Mouse (Mus musculus): ENCODE data around the gene Catsperz.

Gene Catsperz

GRCm38 (mm10) chr19:6922901-6923735 is 2.1 kb downstream of the Catsperz start:
- no peak for DNase-seq

GRCm38 (mm10) chr19:6921647-6922567 is 3.3 kb downstream of the Catsperz start, which contains the start of gene Esrra:
Esrra (minus strand) TSS chr19:6921813.
- peak; percentile 100 for DNase-seq

DNA sequence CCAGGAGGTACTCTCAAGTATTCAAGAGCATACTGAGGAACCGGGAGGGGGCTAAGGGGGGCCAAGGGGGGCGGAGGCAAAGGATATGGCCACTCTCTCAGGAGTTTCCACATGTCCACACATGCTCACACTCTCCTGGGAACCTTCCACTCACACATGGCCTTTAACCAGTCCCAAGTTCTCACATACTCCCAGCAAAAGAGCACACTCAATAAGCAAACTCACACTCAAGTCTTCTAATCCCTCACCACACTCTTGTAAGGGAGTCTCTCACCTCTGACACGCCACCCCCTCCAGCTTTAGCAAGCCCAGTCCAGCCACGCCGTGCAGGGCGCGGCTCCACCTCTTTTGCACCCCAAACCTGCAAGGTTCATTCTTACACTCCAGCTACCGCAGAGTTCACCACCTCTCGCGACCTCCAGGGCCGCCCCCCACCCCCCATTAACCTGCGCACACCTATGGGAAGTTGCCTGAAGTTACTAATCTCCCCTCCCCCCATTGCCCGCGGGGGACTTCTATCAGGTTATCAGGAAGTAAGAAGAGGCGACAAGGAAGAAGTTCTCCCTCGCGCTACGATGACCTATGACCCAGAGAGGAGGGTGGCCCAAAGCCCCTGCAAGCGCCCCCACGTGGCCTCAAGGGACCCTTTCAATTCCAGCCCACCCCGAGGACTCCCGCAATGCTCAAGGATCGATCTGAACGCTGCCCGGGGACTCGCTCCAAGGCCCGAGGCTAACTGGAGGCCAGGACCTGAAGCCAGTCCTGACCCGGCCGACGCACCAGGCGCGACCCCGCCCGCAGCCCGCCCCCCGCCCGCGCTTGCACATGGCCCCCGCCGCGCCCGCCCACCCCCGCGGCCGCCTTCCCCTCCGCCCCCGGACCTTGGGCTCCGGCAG is 4.2 kb downstream of the Catsperz start:
- peak in 1 of 2 experiments; percentile 64 for DNase-seq

GRCm38 (mm10) chr19:6919876-6920740 is 5.1 kb downstream of the Catsperz start:
- peak; percentile 68 to 80 for DNase-seq

DNA sequence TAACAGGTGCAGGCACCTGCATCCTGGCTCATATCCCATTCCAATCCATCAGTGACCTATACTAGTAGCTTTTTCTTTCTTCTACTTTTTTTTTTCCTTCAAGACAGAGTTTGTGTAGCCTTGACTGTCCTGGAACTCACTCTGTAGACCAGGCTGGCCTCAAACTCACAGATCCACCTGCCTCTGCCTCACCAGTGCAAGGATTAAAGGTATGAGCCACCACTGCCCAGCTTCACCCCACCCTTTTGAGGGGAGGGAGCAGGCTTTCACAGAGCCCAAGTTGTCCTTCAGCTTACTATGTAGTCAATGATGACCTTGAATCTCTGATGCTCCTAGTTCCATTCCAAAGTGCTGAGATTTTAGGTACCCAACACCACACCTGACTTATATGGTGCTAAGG is 5.7 kb downstream of the Catsperz start:
- no peak for DNase-seq

DNA sequence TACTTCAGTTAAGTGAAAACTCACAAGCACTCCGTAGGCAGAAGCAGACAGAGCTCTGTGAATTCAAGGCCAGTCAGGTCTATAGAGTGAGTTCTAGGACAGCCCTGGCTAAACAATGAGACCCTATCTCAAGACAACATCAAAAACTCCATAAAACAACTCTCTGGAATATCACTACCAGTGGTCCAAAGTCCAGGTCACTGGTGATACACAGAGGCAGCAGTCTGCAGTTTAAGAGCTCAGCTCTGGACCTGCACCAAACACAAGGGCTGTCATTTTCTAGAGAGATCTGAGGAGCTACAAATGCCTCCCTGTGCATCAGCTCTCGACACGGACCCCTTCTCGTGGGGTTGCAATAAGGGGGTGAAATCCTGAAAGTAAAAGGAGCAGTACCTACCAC is 6.9 kb downstream of the Catsperz start:
- no peak for DNase-seq

GRCm38 (mm10) chr19:6916496-6916895 is 8.7 kb downstream of the Catsperz start:
- no peak for DNase-seq

GRCm38 (mm10) chr19:6915276-6915675 is 9.9 kb downstream of the Catsperz start:
- DNase-seq: no peak

DNA sequence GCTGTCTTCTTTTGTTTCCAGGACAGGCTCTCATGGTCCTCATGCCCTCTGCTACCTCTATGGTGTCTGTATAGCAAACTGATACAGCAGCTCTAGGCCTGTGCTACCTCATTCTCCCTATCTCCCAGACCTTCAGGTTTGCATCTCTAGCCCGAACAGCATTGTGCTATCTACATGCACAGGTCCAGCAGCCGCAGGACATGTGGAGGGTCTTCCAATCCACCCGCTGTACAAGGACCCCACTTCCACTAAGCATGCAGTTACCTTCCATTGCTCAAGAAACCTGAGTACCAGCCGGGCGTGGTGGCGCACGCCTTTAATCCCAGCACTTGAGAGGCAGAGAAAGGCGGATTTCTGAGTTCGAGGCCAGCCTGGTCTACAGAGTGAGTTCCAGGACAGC is 10.6 kb downstream of the Catsperz start:
- DNase-seq: no peak

DNA sequence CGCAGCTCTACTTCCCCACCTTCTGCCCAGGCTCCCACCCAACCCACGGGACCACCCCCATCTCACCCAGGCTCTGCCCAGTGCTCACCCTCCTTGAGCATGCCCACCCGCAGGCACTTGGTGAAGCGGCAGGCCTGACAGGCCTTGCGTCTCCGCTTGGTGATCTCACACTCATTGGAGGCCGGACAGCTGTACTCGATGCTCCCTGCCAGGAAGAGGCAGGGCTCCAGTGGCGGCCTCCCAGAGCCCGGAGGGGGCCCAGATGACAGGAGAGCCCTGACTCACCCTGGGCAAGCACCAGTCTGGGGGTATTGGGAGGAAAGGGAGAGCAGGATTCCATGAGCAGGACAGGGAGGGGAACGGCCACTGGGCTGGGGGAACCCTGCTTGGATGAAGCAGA is 11.2 kb downstream of the Catsperz start:
- DNase-seq: no peak

DNA sequence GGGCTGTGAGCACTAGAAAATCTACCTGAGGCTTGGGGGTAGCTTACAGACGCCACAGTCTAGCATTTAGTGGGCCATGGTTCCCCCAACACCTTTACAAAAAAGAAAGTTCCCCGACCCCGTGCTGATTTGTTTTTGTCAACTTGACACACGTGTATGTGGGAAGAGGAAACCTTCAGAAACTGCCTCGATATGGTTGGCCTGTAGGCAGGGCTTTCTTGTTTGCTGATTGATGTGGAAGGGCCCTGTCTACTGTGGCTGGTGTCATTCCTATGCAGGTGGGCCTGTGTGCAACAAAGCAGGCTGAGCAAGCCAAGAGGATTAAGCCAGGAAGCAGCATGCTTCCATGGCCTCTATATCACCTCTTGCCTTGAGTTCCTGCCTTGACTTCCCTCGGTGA is 12.1 kb downstream of the Catsperz start:
- no peak for DNase-seq

DNA sequence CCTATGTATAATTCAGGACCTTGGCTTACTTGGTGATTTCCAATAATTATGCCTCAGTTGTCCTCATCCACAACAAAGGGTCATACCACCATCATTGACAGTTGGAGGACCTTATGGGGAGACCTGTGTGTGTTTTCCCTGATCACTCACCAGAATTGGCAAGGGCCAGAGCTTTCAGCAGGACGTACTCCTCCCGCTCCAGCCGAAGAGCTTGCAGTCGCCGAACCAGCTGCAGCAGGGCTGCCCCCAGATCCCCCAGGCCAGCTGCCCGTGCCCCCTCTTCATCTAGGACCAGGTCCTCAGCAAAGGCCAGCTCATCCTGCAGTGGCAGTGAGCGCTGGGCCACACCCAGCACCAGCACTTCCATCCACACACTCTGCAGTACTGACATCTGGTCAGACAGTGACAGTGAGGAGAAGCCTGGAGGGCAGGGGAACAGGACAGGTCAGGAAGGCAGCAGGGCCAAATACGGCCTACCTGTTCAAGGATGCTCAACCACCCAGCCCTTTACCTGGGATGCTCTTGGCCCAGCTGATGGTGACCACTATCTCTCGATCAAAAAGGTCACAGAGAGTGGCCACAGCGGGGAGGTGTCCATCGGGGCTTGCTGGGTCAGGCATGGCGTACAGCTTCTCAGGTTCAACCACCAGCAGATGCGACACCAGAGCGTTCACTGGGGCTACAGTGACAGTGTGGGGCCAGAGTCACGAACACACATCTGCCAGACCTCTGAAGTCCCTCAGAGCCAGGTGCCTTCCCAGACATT is 12.8 kb downstream of the Catsperz start:
- DNase-seq: no peak

- DNase-seq: no peak
Measured at GRCm38 (mm10) chr19:6911101-6912074, 13.8 kb downstream of the Catsperz start.

GRCm38 (mm10) chr19:6910306-6910705 is 14.9 kb downstream of the Catsperz start:
- peak; percentile 69 to 82 for DNase-seq

DNA sequence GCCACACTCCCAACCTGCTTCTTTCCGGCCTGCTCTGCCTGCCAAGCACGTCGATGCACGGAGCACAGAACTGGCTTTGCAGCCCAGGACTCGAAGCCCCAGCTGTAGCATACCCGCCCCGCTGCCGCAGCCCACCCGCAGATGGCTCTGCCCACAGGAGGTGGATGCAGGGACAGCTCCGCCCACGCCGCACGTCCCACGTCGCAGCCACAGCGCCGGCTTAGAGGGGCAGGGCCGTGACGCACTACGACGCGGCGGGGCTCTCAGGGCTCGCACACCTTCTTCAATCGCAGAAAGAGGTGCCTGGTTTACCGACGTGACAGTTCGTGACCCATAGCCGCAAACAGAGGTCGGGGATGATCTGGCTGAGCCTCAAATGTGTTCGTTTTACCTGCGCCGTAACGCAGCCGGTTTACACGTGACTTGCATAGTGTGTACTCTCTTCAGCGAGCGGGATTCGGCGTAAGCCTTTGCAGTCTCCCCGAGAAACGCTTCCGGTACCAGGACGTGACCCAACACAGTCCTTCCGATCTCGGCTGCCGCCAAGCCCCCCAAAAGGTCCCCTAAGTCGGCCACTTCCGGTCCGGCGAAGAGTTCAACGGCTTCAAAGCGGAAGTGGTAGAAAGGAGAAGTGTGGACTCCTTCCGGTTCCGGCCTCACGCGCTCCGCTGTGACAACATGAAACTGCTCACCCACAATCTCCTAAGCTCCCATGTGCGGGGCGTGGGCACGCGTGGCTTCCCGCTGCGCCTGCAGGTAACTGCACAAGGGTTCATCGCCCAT is 15.5 kb downstream of the Catsperz start, which contains the start of the genes Trmt112 and Prdx5:
Gene Trmt112, plus strand, starts transcription at position 192 of the 783 bp plus-strand sequence.
Gene Prdx5, minus strand, starts transcription at position 600 of the 783 bp plus-strand sequence.
- peak; percentile 93 to 97 for DNase-seq

DNA sequence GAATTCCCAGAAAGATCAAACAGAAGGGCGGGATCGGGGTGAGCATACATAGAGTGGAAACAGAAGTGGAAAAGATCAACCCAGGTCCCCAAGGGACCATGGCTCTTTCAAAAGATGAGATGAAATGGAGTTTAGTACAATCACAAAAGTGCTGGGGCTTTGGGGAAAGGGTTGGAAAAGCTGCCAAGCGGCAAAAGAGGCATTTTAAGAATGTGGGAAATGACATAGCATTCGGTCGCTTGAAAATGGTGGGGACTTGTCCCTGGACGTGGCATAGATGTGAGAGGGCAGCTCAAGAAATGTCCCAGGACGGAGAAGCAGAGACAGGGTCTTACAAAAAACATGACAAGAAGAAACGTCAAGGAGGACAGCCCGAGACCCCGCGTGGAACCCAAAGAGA is 16.2 kb downstream of the Catsperz start:
- peak in 1 of 2 experiments; percentile 42 for DNase-seq

DNA sequence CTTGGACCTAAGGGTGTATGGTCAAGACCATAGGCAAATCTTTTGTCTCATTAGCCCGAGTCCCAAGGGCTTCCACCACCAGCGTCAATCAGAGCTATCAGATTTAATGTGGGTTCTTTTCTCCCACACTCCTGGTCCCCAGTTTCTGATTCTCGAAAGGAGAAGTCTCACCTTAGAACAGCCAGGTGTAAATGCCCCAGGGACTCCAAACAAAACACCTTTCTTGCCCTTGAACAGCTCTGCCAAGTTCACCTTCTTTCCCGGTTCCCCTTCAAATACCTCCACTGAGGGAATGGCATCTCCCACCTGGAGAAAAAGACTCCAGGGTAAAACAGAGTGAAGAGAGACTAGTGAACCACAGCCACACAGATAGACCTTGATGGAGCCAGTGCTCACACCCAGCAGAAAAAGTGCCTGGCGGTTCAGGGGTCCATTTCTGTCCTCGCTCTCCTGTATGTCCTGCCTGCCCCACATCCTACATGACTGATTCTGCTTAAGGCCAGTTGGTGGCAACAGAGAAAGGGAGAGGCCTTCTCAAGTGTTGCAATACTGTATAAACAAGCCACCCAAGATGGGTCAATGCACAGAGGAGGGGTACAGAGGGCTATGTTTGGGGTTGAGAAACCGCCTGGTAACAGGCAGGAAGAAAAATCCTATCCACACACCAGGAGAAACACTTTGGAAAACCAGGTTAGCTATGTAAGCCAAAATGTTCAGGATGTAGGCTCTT is 17.2 kb downstream of the Catsperz start:
- DNase-seq: no peak

DNA sequence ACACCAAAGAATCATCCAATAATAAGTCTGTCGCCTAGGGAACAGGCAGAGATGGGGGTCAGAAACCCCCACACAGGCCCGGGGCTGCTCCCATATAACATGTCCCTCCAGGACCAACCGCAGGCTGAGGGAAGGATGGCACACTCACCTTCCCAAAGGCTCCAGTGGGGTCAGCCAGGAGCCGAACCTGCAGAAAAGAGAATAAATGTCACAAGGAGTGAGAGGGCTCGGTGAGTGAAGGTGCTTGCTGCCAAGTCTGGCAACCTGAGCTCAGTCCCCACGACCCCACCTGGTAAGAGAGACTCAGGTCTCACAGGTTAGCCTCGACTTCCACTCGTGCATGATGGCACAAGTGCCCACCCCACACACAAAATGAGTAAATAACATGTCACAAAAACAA is 18.1 kb downstream of the Catsperz start:
- no peak for DNase-seq

All from kidney, postnatal 4 days (tissue).